Mouse (Mus musculus): ENCODE measurements at regions not wholly inside any gene's neighbourhood (a gene's known extent, or its start where the extent isn't known, plus 50 kb on each side); places are given as distances from the start of the nearest gene placed in this dataset.

- DNase-seq (ENCODE audit: extremely low read depth) = no peak
- Histone ChIP-seq H3K9me3 (replicated peaks; ENCODE audit: low read length) (no peaks in the 10 kb centered on the region), H3K27ac (ENCODE audit: insufficient read depth, low read depth) (no peak overlapping the region), H3K4me1 (ENCODE audit: control insufficient read depth in 1 of 2, insufficient read depth in 2 of 2) (no peaks in the 10 kb centered on the region), H3K36me3 (replicated peaks in 1 of 2; ENCODE audit: control insufficient read depth in 1 of 2, insufficient read depth in 1 of 2, low read length in 1 of 2) (no peaks in the 10 kb centered on the region), H3K27me3 (replicated peaks) (no peaks in the 10 kb centered on the region), H3K79me2 (replicated peaks; ENCODE audit: control insufficient read depth, extremely low read depth, insufficient read depth, poor library complexity, severe bottlenecking) (no peaks in the 10 kb centered on the region), H3K4me3 (replicated peaks in 1 of 3; ENCODE audit: low read depth in 2 of 3, low read length in 2 of 3, poor library complexity in 1 of 3) (no peak overlapping the region), H3K9ac (ENCODE audit: insufficient read depth, low read depth) (no peak overlapping the region), H3K4me2 (ENCODE audit: insufficient read depth, low read depth, poor library complexity, severe bottlenecking) (no peak overlapping the region)
- dilution Hi-C loops (cut with MboI; ENCODE audit: extremely low pct_ligation_motif_present, extremely low pct_unique_long_range_greater_than_20kb, low sequenced_read_pairs) = no loop called here
- in situ Hi-C loops (cut with MboI; ENCODE audit: low pct_ligation_motif_present, low pct_unique_long_range_greater_than_20kb, low sequenced_read_pairs) = no loop called here
- no peak for TF ChIP-seq MAX (IDR thresholded peaks at IDR 0.05; ENCODE audit: low read length)
- TF ChIP-seq ETS1 (conservative IDR thresholded peaks at IDR 0.05; ENCODE audit: low read depth, low read length) = no peak
- TF ChIP-seq MXI1 (IDR thresholded peaks at IDR 0.05; ENCODE audit: low read depth, low read length) = no peak
- TF ChIP-seq TBP (conservative IDR thresholded peaks at IDR 0.05; ENCODE audit: low read depth, low read length) = no peak
- TF ChIP-seq USF2 (conservative IDR thresholded peaks at IDR 0.05; ENCODE audit: low read depth, low read length) = no peak
- TF ChIP-seq UBTF (IDR thresholded peaks at IDR 0.05; ENCODE audit: low read depth, low read length) = no peak
- TF ChIP-seq ZNF384 (IDR thresholded peaks at IDR 0.05; ENCODE audit: low read depth, low read length) = no peak
- no peak for TF ChIP-seq EP300 (IDR thresholded peaks at IDR 0.05; ENCODE audit: low read length)
- no peak for TF ChIP-seq POLR2A (IDR thresholded peaks at IDR 0.05; ENCODE audit: low read depth, low read length)
- TF ChIP-seq E2F4 (IDR thresholded peaks at IDR 0.05; ENCODE audit: insufficient replicate concordance, low read depth, low read length) = no peak
- TF ChIP-seq SMC3 (IDR thresholded peaks at IDR 0.05; ENCODE audit: low read depth, low read length) = no peak
- no peak for TF ChIP-seq RAD21 (IDR thresholded peaks at IDR 0.05; ENCODE audit: low read depth, low read length)
Observed at GRCm38 (mm10) chr1:108102607-108103006, 512.8 kb downstream of the Serpinb8 start.

DNA sequence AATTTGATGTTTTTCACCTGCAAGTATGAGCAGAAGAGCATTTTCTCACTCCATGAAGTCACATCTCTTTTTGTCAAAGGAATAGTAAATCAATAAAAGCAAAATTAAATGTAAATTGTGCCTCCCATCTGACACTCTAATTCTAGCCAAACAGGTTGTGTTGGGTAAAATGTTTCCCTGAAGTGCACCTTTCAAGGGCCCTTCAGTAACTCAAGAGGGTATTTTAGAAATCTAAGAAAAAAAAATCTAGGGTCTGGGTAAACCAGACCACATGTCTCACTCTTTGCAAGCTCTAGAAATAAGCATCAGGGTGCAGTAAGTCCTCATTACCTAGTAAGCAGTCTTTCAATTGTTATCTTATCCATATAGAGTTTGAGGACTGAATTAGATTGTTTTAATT, 521.2 kb downstream of the Serpinb8 start:
- Histone ChIP-seq H3K4me3 (replicated peaks in 1 of 3; ENCODE audit: low read depth in 2 of 3, low read length in 2 of 3, poor library complexity in 1 of 3) (no peak overlapping the region), H3K4me2 (ENCODE audit: insufficient read depth, low read depth, poor library complexity, severe bottlenecking) (no peak overlapping the region), H3K9me3 (replicated peaks; ENCODE audit: low read length) (peaks cover 3% of the 10 kb centered on the region), H3K27me3 (replicated peaks) (no peaks in the 10 kb centered on the region), H3K4me1 (ENCODE audit: control insufficient read depth in 1 of 2, insufficient read depth in 2 of 2) (no peaks in the 10 kb centered on the region), H3K36me3 (replicated peaks in 1 of 2; ENCODE audit: control insufficient read depth in 1 of 2, insufficient read depth in 1 of 2, low read length in 1 of 2) (no peaks in the 10 kb centered on the region), H3K9ac (ENCODE audit: insufficient read depth, low read depth) (no peak overlapping the region), H3K27ac (ENCODE audit: insufficient read depth, low read depth) (no peak overlapping the region), H3K79me2 (replicated peaks; ENCODE audit: control insufficient read depth, extremely low read depth, insufficient read depth, poor library complexity, severe bottlenecking) (no peaks in the 10 kb centered on the region)
- in situ Hi-C loops (cut with MboI; ENCODE audit: low pct_ligation_motif_present, low pct_unique_long_range_greater_than_20kb, low sequenced_read_pairs) = no loop called here
- DNase-seq (ENCODE audit: extremely low read depth) = no peak
- dilution Hi-C loops (cut with MboI; ENCODE audit: extremely low pct_ligation_motif_present, extremely low pct_unique_long_range_greater_than_20kb, low sequenced_read_pairs) = no loop called here
- no peak for TF ChIP-seq HCFC1 (IDR thresholded peaks at IDR 0.05; ENCODE audit: low read depth, low read length)
- TF ChIP-seq POLR2A (IDR thresholded peaks at IDR 0.05; ENCODE audit: low read depth, low read length) = no peak
- TF ChIP-seq MYC (IDR thresholded peaks at IDR 0.05; ENCODE audit: low read depth, low read length) = no peak
- TF ChIP-seq ETS1 (conservative IDR thresholded peaks at IDR 0.05; ENCODE audit: low read depth, low read length) = no peak
- no peak for TF ChIP-seq ELF1 (IDR thresholded peaks at IDR 0.05; ENCODE audit: low read depth, low read length)
- no peak for TF ChIP-seq IRF4 (IDR thresholded peaks at IDR 0.05; ENCODE audit: low read depth, low read length)
- no peak for TF ChIP-seq BHLHE40 (IDR thresholded peaks at IDR 0.05; ENCODE audit: low read depth, low read length)
- TF ChIP-seq RAD21 (IDR thresholded peaks at IDR 0.05; ENCODE audit: low read depth, low read length) = no peak
- no peak for TF ChIP-seq SIN3A (IDR thresholded peaks at IDR 0.05; ENCODE audit: low read length)
